Mouse (Mus musculus): Measurements from ENCODE around the gene Gm18596.
"Not testable (repeated sequence)": the region's sequence is repeated elsewhere in the genome, so short reads cannot be mapped to it uniquely, and the experiment has no call there.

Gene Gm18596

DNA sequence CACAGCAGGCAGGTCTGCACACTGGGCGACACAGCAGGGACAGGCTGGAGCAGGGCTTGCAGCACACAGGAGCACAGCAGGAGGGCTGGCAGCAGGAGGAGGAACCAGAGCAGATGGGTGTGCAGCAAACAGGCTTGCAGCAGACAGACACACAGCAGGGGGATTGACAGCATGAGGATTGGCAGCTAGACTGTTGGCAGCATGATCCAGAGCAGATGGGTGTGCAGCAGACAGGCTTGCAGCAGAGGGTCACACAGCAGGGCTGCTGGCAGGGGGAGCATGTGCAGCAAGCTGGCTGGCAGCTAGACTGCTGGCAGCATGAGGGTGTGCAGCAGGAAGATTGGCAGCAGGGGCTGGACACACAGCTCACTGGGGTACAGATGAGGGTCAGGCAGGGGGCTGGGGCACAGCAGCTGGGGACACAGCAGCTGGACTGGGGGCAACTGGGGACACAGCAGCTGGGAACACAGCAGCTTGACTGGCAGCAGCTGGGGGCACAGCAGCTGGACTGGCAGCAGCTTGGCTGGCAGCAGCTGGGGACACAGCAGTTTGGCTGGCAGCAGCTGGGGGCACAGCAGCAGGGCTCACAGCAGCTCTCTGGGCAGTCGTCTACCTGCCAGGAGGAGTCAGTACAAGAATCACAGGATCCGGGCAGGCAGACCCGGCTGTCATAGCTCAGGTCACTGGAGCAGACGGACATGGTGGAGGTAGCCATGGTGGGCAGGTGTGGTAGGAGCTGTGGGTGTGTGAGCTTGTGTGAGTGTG is at the start of gene Gm18596:
TSS of gene Gm18596 (minus strand) at position 715 of the 765 bp plus-strand sequence.
- DNase-seq (ENCODE audit: low read depth, low spot score) = not testable (repeated sequence)

DNA sequence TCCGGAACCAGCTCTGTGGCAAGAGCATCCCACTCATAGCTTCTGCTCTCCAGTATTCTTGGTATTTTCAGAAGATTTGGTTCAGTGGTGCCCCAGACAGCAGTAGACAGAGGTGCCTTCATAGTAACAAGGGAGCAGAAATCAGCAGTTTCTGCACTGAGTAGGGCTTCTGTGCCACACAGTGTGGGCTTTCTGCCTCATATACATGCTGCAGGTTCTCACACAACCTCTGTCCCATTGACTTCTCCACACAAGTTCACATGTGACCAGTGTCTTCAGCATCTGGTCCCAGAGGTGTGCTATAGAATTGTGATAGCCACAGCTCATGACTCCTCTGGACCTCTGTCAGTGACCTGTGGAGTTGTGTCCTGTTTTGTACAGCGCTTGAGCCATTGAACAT is 46.2 kb upstream of the Gm18596 start:
- no peak for DNase-seq (ENCODE audit: low read depth, low spot score)

DNA sequence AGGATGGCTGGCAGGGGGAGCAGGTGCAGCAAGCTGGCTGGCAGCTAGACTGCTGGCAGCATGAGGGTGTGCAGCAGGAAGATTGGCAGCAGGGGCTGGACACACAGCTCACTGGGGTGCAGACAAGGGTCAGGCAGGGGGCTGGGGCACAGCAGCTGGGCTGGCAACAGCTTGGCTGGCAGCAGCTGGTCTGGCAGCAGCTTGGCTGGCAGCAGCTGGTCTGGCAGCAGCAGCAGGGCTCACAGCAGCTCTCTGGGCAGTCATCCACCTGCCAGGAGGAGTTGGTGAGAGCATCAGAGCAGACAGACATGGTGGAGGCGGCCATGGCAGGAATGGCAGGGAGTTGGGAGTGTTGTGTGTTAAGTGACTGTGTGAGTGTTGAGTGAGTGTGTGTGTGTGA is 45.4 kb upstream of the Gm18596 start, which contains the start of gene Gm7137:
TSS of gene Gm7137 (minus strand) at position 325 of the 400 bp plus-strand sequence.
- not testable (repeated sequence) for DNase-seq (ENCODE audit: low read depth, low spot score)

DNA sequence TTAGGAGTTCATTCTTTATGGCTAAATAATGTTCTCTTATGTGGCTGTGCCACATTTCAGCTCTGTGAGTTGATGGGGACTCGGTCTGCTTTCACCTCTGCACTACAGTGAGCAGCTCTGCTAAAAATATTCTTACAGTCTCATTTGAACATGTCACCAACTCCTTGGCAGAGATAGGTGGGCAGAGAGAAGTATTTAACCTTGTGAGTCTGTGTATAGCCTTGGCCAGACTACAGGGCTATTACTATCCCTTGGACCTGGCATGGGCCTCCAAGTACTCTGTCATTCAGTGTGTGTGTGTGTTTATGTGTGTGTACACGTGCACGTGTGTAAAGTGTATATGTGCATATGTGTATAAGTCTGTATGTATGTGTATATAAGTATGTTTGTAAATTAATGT is 41.0 kb upstream of the Gm18596 start:
- not testable (repeated sequence) for DNase-seq (ENCODE audit: low read depth, low spot score)

DNA sequence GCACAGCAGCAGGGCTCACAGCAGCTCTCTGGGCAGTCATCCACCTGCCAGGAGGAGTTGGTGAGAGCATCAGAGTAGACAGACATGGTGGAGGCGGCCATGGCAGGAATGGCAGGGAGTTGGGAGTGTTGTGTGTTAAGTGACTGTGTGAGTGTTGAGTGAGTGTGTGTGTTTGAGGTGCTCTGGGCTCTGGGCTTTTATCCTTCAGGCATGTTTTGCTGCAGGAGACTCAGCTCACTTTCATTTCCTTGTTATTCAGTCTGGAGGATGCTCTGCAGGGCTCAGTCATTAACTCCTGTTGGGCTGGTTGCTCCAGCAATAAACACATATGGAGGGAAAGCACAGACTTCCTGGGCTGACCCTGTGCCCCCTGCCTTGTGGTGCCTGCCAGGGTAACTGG is 40.0 kb upstream of the Gm18596 start, which contains the start of gene Gm3250:
TSS of gene Gm3250 (minus strand) at position 101 of the 400 bp plus-strand sequence.
- DNase-seq (ENCODE audit: low read depth, low spot score) = not testable (repeated sequence)

DNA sequence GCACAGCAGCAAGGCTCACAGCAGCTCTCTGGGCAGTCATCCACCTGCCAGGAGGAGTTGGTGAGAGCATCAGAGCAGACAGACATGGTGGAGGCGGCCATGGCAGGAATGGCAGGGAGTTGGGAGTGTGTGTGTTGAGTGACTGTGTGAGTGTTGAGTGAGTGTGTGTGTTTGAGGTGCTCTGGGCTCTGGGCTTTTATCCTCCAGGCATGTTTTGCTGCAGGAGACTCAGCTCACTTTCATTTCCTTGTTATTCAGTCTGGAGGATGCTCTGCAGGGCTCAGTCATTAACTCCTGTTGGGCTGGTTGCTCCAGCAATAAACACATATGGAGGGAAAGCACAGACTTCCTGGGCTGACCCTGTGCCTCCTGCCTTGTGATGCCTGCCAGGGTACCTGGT is 34.4 kb upstream of the Gm18596 start, which contains the start of gene Gm7138:
TSS of gene Gm7138 (minus strand) at position 101 of the 400 bp plus-strand sequence.
- DNase-seq (ENCODE audit: low read depth, low spot score) = not testable (repeated sequence)

GRCm38 (mm10) chr10:77772142-77772541 is 29.7 kb upstream of the Gm18596 start:
- DNase-seq (ENCODE audit: low read depth, low spot score) = not testable (repeated sequence)

GRCm38 (mm10) chr10:77771225-77771624 is 28.8 kb upstream of the Gm18596 start, which contains the start of gene Gm3238:
Gene Gm3238 (minus strand): TSS chr10:77771325.
- DNase-seq (ENCODE audit: low read depth, low spot score) = not testable (repeated sequence)

DNA sequence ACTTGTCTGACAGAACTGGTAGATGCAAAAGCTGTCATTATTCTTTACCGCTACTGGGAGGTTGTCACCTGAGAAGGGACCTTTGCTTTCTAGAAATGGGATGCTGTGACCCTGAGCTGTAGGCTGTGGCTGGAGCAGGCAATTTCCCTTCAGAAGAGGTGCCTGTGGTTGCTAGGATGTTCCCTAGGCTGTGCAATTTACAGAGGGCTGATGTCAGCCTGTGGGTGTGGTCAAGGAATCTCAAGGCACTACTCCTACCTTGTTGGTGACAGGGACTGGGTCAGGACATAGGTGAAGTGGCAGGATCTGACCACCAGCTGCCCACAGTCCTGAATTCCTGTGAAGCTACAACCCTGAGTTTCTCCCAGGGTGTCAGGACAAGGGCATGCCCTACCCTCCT is 27.3 kb upstream of the Gm18596 start:
- no peak for DNase-seq (ENCODE audit: low read depth, low spot score)

DNA sequence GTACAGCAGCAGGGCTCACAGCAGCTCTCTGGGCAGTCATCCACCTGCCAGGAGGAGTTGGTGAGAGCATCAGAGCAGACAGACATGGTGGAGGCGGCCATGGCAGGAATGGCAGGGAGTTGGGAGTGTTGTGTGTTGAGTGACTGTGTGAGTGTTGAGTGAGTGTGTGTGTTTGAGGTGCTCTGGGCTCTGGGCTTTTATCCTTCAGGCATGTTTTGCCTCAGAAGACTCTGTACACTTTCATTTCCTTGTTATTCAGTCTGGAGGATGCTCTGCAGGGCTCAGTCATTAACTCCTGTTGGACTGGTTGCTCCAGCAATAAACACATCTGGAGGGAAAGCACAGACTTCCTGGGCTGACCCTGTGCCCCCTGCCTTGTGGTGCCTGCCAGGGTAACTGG is 17.1 kb upstream of the Gm18596 start, which contains the start of gene Gm3233:
TSS of gene Gm3233 (minus strand) at position 101 of the 400 bp plus-strand sequence.
- not testable (repeated sequence) for DNase-seq (ENCODE audit: low read depth, low spot score)

DNA sequence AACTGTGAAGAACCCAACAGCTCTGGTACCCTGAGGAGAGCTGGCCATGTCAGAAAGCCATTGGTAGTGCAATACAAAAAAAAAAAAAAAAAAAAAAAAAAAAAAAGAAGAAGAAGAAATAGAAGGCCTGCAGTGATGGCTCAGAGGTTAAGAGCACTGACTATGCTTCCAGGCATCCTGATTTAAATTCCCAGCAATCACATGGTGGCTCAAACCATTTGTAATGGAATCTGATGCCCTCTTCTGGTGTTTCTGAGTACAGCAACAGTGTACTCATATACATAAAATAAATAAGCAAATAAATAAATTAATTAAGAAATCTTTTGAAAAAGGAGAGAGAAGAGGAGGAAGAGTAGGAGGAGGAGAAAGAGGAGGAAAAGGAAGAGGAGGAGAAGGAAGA is 11.0 kb upstream of the Gm18596 start:
- DNase-seq (ENCODE audit: low read depth, low spot score) = no peak

GRCm38 (mm10) chr10:77752312-77752711 is 9.9 kb upstream of the Gm18596 start:
- not testable (repeated sequence) for DNase-seq (ENCODE audit: low read depth, low spot score)

GRCm38 (mm10) chr10:77751254-77751653 is 8.8 kb upstream of the Gm18596 start, which contains the start of gene Gm9736:
Gene Gm9736 (minus strand): TSS chr10:77751354.
- DNase-seq (ENCODE audit: low read depth, low spot score) = not testable (repeated sequence)

- not testable (repeated sequence) for DNase-seq (ENCODE audit: low read depth, low spot score)
Measured at GRCm38 (mm10) chr10:77750686-77751085, 8.2 kb upstream of the Gm18596 start.

DNA sequence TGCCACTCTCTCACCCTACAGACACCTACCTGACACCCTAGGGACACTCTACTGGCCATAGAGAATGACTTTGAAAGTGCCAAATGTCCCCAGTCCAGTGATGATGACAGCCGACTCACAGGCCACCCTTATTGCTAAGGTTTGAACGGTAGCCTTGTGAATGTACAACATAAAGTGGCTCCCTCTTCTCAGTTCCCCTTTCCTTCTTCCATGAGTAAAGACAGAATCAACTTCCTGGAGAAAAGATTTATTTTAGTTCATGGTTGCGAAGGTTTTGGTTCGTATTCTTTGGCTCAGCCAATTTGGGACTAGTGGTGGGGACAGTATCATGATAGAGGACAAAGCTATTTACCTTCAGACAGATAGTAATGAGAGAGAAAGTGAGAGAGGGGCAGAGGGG is 3.5 kb downstream of the Gm18596 start:
- no peak for DNase-seq (ENCODE audit: low read depth, low spot score)

- DNase-seq (ENCODE audit: low read depth, low spot score) = no peak
Measured at GRCm38 (mm10) chr10:77735928-77736327, 6.5 kb downstream of the Gm18596 start.

- DNase-seq (ENCODE audit: low read depth, low spot score) = peak; percentile 8
Measured at GRCm38 (mm10) chr10:77729241-77729640, 13.2 kb downstream of the Gm18596 start.

DNA sequence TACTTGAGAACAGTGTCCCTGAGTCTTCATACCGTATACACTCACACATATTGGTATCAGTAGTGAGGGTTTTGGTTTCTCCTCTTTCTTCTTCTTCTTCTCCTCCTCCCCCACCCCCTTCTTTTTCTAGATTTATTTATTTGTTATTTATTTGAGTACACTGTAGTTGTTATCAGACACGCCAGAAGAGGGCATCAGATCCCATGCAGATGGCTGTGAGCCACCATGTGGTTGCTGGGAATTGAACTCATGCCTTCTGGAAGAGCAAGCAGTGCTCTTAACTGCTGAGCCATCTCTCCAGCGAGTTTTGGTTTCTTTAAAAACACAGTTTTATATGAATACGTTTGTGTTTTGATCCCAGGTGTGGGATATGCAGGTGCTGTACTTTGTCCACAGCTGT is 14.2 kb downstream of the Gm18596 start:
- DNase-seq (ENCODE audit: low read depth, low spot score) = no peak

- DNase-seq (ENCODE audit: low read depth, low spot score) = no peak
Measured at GRCm38 (mm10) chr10:77726186-77726585, 16.3 kb downstream of the Gm18596 start, which contains the start of gene Gm10100. Gene Gm10100 (plus strand): TSS chr10:77726486.

- no peak for DNase-seq (ENCODE audit: low read depth, low spot score)
Measured at GRCm38 (mm10) chr10:77724855-77725254, 17.6 kb downstream of the Gm18596 start.

DNA sequence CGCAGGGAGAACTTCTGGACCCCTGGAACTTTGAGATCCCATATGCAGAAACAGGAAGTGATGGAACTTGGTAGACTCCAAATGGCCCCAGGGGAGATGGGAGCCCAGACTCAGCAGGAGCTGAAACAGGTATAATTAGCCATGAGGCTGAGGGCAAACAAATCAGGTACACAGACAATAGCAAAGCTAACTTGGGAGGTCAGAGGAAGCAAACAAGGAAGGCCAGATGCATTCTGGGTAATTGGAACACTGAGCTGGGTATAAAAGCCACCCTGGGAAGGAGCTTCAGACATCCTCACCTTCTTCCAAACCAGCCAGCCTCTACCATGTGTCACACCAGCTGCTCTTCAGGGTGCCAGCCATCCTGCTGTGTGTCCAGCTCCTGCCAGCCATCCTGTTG is 22.1 kb downstream of the Gm18596 start, which contains the start of gene Krtap12-1:
TSS of gene Krtap12-1 (plus strand) at position 301 of the 400 bp plus-strand sequence.
- not testable (repeated sequence) for DNase-seq (ENCODE audit: low read depth, low spot score)

DNA sequence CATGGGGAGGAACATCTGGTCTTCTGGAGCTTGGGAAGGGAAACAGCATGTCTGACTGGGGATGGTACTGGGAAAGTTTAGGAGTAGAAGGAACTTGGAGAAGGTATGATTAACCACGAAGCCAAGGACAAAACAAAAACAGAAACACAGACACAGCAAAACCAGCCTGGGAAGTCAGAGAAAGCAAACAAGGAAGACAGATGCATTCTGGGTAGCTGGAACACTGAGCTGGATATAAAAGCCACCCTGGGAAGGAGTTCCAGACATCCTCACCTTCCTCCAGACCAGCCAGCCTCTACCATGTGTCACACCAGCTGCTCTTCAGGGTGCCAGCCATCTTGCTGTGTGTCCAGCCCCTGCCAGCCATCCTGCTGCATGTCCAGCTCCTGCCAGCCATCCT is 26.9 kb downstream of the Gm18596 start, which contains the start of gene Gm10142:
TSS of gene Gm10142 (plus strand) at position 301 of the 400 bp plus-strand sequence.
- no peak for DNase-seq (ENCODE audit: low read depth, low spot score)

All from c-Kit-negative CD71-positive TER-119-positive erythroid progenitor cells, embryonic 14.5 days (primary cell).